Mouse (Mus musculus) stomach, postnatal 0 days (tissue): ENCODE measurements at regions not wholly inside any gene's neighbourhood (a gene's known extent, or its start where the extent isn't known, plus 50 kb on each side); places are given as distances from the start of the nearest gene placed in this dataset.

Experiments
- ATAC-seq: fragments of 200-750 bp; cut with Nextera tagmentation; 2 replicates; pipeline ENCODE4 v1.8.0; 2017; ENCODE audit not compliant: low FRiP score, low TSS enrichment
- DNase-seq: peaks from one replicate; pipeline ENCODE4 v3.0.0-alpha.2; 2016; ENCODE audit warnings: low spot score
- H3K27ac ChIP-seq: fragments of 300-500 bp; sonication (generic); replicated peaks from 2 replicates; pipeline ENCODE4 v1.5.1; 2014; ENCODE audit warnings: mild to moderate bottlenecking, control low read depth
- H3K27me3 ChIP-seq: fragments of 300-500 bp; sonication (generic); 2 replicates; pipeline ENCODE4 v1.6.1; 2014; ENCODE audit warnings: low read length; ENCODE audit not compliant: control insufficient read depth, insufficient read depth
- H3K36me3 ChIP-seq: fragments of 300-500 bp; sonication (generic); 2 replicates; pipeline ENCODE4 v1.6.1; 2014; ENCODE audit warnings: low read length, mixed read lengths; ENCODE audit not compliant: control insufficient read depth, insufficient read depth
- H3K4me1 ChIP-seq: fragments of 300-500 bp; sonication (generic); replicated peaks from 2 replicates; pipeline ENCODE4 v1.6.1; 2014; ENCODE audit warnings: antibody characterized with exemption; ENCODE audit not compliant: control insufficient read depth, insufficient read depth
- H3K4me2 ChIP-seq: fragments of 300-500 bp; sonication (generic); replicated peaks from 2 replicates; pipeline ENCODE4 v1.6.1; 2014; ENCODE audit warnings: low read depth, mild to moderate bottlenecking, control low read depth, moderate library complexity
- H3K4me3 ChIP-seq: fragments of 300-500 bp; sonication (generic); 2 replicates; pipeline ENCODE4 v1.5.1; 2014; ENCODE audit warnings: low read depth, low read length, control low read depth
- H3K9ac ChIP-seq: fragments of 300-500 bp; sonication (generic); 2 replicates; pipeline ENCODE4 v1.6.1; 2014; ENCODE audit warnings: mild to moderate bottlenecking, low read length, control low read depth, mixed read lengths
- H3K9me3 ChIP-seq: fragments of 300-500 bp; sonication (generic); 2 replicates; pipeline ENCODE4 v1.6.1; 2016; ENCODE audit warnings: low read length; ENCODE audit not compliant: control insufficient read depth
- CTCF ChIP-seq: IDR thresholded peaks from 2 replicates; pipeline ENCODE4 v1.5.1; 2016; ENCODE audit warnings: antibody characterized with exemption, low read depth, mild to moderate bottlenecking, moderate library complexity
- EP300 ChIP-seq: optimal IDR thresholded peaks from 2 replicates; pipeline ENCODE3; 2016; ENCODE audit warnings: antibody characterized with exemption
- WGBS: fragments of 180-500 bp; shearing (Covaris S2); extraction: QIAGEN DNeasy Blood & Tissue Kit; methylation state at CpG from one replicate; pipeline ENCODE4 v1.1.7; 2014; 5-methylcytosine and 5-hydroxymethylcytosine counted together

DNA sequence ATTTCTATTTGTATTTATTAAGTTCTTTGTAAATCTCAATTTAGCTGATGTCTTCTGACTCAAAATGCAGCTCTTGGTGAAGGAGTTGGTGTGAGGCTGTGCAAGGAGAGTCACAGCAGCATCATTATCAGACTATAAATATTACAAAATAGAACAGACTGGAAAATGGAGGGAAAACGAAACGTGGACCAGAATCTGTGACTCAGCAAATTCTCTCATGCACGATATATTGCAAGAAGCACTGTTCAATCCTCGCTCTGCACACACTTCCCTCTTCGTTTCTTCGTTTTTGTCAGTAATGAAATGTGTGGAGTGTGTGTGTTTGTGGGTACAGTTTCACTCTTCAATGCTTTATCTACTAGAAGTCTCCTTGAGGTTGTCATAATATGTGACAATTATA is 215.5 kb downstream of the Ktn1 start:
- DNase-seq (no peak), ATAC-seq (no peak)
- no peaks in the 10 kb centered on the region for H3K27me3 ChIP-seq
- H3K4me2 ChIP-seq: no peak overlapping the region
- no peaks in the 10 kb centered on the region for H3K4me1 ChIP-seq
- no peak for TF ChIP-seq CTCF
- no peak for TF ChIP-seq EP300
- no peaks in the 10 kb centered on the region for H3K9me3 ChIP-seq
- H3K4me3 ChIP-seq: no peak overlapping the region
- H3K9ac ChIP-seq: no peak overlapping the region
- H3K27ac ChIP-seq: no peak overlapping the region
- H3K36me3 ChIP-seq: no peaks in the 10 kb centered on the region
- WGBS: 83% methylated on average over 6 of the region's 6 CpGs

DNA sequence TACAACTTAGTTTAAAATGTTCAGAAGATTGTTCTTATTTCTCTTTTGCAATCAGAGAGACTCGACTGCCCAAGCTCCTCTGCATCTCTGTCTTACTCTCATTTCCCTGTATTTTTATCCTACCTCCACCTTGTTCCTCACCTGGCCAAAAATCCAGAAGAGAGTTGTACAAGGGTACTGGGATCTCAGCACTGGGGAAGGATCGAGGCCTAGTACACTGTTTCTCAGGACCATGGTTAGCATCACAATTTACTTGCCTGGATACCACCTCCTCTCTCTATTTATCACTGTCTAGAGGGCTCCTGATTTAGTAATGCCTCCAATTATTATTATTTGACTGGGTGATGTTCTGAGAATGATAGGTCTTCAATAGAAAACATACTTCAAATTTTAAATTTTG is 218.8 kb downstream of the Ktn1 start:
- H3K9me3 ChIP-seq: no peaks in the 10 kb centered on the region
- WGBS: 82% methylated on average over 2 of the region's 2 CpGs
- ATAC-seq (no peak), DNase-seq (no peak)
- H3K36me3 ChIP-seq: no peaks in the 10 kb centered on the region
- TF ChIP-seq CTCF (no peak), EP300 (no peak)
- H3K4me2 ChIP-seq: no peak overlapping the region
- H3K27ac ChIP-seq: no peak overlapping the region
- no peaks in the 10 kb centered on the region for H3K4me1 ChIP-seq
- H3K27me3 ChIP-seq: no peaks in the 10 kb centered on the region
- H3K4me3 ChIP-seq: no peak overlapping the region
- no peak overlapping the region for H3K9ac ChIP-seq

DNA sequence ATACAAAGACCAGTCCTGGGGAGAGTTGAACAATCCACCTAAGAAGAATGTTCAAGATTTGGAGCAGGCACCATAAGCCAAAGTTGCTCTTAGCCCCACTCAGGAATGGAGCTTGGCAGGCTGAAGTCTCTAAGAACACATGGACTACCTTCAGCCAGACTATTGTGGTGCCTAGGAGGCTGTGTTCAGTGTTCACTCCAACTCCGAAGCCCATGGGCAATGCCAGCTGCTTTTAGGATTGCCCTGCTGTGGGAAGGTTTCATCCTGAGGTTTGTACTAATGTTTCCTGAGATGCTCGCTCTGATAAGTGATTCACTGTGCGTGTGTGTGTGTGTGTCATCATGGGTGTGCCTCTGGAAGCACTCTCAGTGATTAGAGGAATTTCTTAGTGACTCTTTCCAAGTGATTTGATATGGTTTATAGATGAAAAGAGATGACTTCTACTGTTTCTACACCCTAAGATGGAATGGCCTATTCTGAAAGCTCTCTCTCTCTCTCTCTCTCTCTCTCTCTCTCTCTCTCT is 220.1 kb downstream of the Ktn1 start:
- no peak overlapping the region for H3K4me3 ChIP-seq
- no peak for ATAC-seq
- H3K36me3 ChIP-seq: no peaks in the 10 kb centered on the region
- 60% methylated on average over 3 of the region's 3 CpGs for WGBS
- H3K27me3 ChIP-seq: no peaks in the 10 kb centered on the region
- no peaks in the 10 kb centered on the region for H3K4me1 ChIP-seq
- no peaks in the 10 kb centered on the region for H3K9me3 ChIP-seq
- TF ChIP-seq EP300: no peak
- no peak for TF ChIP-seq CTCF
- H3K27ac ChIP-seq: no peak overlapping the region
- no peak overlapping the region for H3K9ac ChIP-seq
- no peak for DNase-seq
- no peak overlapping the region for H3K4me2 ChIP-seq

GRCm38 (mm10) chr14:47876585-47876984 is 228.3 kb downstream of the Ktn1 start:
- H3K4me2 ChIP-seq: no peak overlapping the region
- H3K9ac ChIP-seq: no peak overlapping the region
- H3K27me3 ChIP-seq: no peaks in the 10 kb centered on the region
- no peak for DNase-seq
- no peaks in the 10 kb centered on the region for H3K9me3 ChIP-seq
- no peak overlapping the region for H3K27ac ChIP-seq
- no peaks in the 10 kb centered on the region for H3K4me1 ChIP-seq
- WGBS: 53% methylated on average over 5 of the region's 5 CpGs
- TF ChIP-seq CTCF (no peak), EP300 (no peak)
- no peak overlapping the region for H3K4me3 ChIP-seq
- no peak for ATAC-seq
- H3K36me3 ChIP-seq: no peaks in the 10 kb centered on the region

- 66% methylated on average over 3 of the region's 3 CpGs for WGBS
- ATAC-seq (no peak), DNase-seq (no peak)
- Histone ChIP-seq H3K27me3 (no peaks in the 10 kb centered on the region), H3K9me3 (no peaks in the 10 kb centered on the region), H3K36me3 (no peaks in the 10 kb centered on the region), H3K4me1 (no peaks in the 10 kb centered on the region), H3K9ac (no peak overlapping the region), H3K4me3 (no peak overlapping the region), H3K4me2 (no peak overlapping the region), H3K27ac (no peak overlapping the region)
- no peak for TF ChIP-seq EP300
- TF ChIP-seq CTCF: no peak
Observed at GRCm38 (mm10) chr14:47877167-47877566, 228.9 kb downstream of the Ktn1 start.

- H3K4me3 ChIP-seq: no peak overlapping the region
- no peak overlapping the region for H3K9ac ChIP-seq
- H3K27me3 ChIP-seq: no peaks in the 10 kb centered on the region
- no peak for ATAC-seq
- no peaks in the 10 kb centered on the region for H3K4me1 ChIP-seq
- no peak overlapping the region for H3K27ac ChIP-seq
- WGBS: 84% methylated on average over 5 of the region's 5 CpGs
- no peaks in the 10 kb centered on the region for H3K36me3 ChIP-seq
- H3K9me3 ChIP-seq: no peaks in the 10 kb centered on the region
- DNase-seq: no peak
- TF ChIP-seq CTCF (no peak), EP300 (no peak)
- no peak overlapping the region for H3K4me2 ChIP-seq
Observed at GRCm38 (mm10) chr14:47877771-47878443, 229.7 kb downstream of the Ktn1 start.
